Mouse (Mus musculus) midbrain, embryonic 12.5 days (tissue): ENCODE measurements around the gene Rev1. TPM values are rescaled to one million over a fixed set of nuclear protein-coding genes. Genes with fewer than 3 reads are reported as not detected.
"Not testable (repeated sequence)": the region's sequence is repeated elsewhere in the genome, so short reads cannot be mapped to it uniquely, and the experiment has no call there.

Experiments used
- ATAC-seq: fragments of 200-750 bp; cut with Nextera tagmentation; 2 replicates; pipeline ENCODE4 v1.8.0; 2017; ENCODE audit warnings: low read depth, moderate TSS enrichment, moderate library complexity; ENCODE audit not compliant: low FRiP score
- H3K27ac ChIP-seq: fragments of 300-500 bp; sonication (generic); replicated peaks from 2 replicates; pipeline ENCODE4 v1.5.1; 2016; ENCODE audit warnings: mild to moderate bottlenecking
- H3K27me3 ChIP-seq: fragments of 300-500 bp; sonication (generic); 2 replicates; pipeline ENCODE4 v1.6.1; 2016; ENCODE audit warnings: mild to moderate bottlenecking
- H3K36me3 ChIP-seq: fragments of 300-500 bp; sonication (generic); 2 replicates; pipeline ENCODE4 v1.6.1; 2016
- H3K4me1 ChIP-seq: fragments of 300-500 bp; sonication (generic); 2 replicates; pipeline ENCODE4 v1.6.1; 2016
- H3K4me2 ChIP-seq: fragments of 300-500 bp; sonication (generic); replicated peaks from 2 replicates; pipeline ENCODE4 v1.6.1; 2016; ENCODE audit warnings: mild to moderate bottlenecking, moderate library complexity
- H3K4me3 ChIP-seq: fragments of 300-500 bp; sonication (generic); 2 replicates; pipeline ENCODE4 v1.5.1; 2016; ENCODE audit warnings: mild to moderate bottlenecking
- H3K9ac ChIP-seq: fragments of 300-500 bp; sonication (generic); replicated peaks from 2 replicates; pipeline ENCODE4 v1.6.1; 2016; ENCODE audit warnings: mild to moderate bottlenecking, moderate library complexity
- H3K9me3 ChIP-seq: fragments of 300-500 bp; sonication (generic); 2 replicates; pipeline ENCODE4 v1.6.1; 2016; ENCODE audit warnings: mild to moderate bottlenecking
- WGBS: fragments of 180-500 bp; shearing (Covaris S2); methylation state at CpG from one replicate; pipeline ENCODE4 v1.1.7; 2016; 5-methylcytosine and 5-hydroxymethylcytosine counted together
- polyA plus RNA-seq: library from polyadenylated mRNA; unstranded; fragments of >200 nt; fragmentation: Nextera tagmentation; extraction: Ambion mirVana; gene quantifications from 2 replicates; pipeline ENCODE4 v1.2.1, GENCODE M21; 2016

Gene Rev1
- polyA plus RNA-seq, 1 experiment from 2014 or later, result 47.7 TPM

GRCm38 (mm10) chr1:38128919-38129436 lies 623 bp downstream of the Rev1 start:
- H3K4me3 ChIP-seq, result peak overlapping the region; percentile 89
- no peaks in the 10 kb centered on the region for H3K36me3 ChIP-seq
- 0% methylated on average over 22 of the region's 68 CpGs for WGBS
- no peak for ATAC-seq
- peaks cover 18% of the 10 kb centered on the region for H3K4me1 ChIP-seq
- H3K27ac ChIP-seq, result peak overlapping the region; percentile 97
- H3K9ac ChIP-seq, result peak overlapping the region; percentile 90
- no peaks in the 10 kb centered on the region for H3K27me3 ChIP-seq
- H3K9me3 ChIP-seq, result no peaks in the 10 kb centered on the region
- H3K4me2 ChIP-seq, result peak overlapping the region; percentile 81

DNA sequence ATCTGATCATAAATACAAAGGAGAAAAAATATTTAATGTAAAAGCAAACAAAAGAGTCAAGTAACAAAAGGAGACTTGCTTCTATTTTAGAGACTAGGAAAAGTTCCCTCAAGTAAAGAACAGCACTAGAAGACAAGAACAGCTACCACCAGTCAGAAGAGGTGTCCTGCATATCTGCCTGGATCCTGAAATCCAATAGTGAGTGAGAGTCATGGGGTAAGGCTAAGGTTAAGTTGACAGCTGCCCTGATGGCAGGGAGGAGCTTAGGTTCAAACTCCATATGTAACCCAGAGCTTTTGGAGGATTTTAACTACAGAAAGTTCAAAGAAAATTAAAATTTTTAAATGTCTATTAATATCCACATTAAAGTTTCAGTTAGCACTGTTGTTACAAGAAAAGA lies 2.6 kb downstream of the Rev1 start:
- H3K4me2 ChIP-seq, result no peak overlapping the region
- H3K9ac ChIP-seq, result no peak overlapping the region
- no peak overlapping the region for H3K27ac ChIP-seq
- ATAC-seq, result no peak
- H3K36me3 ChIP-seq, result no peaks in the 10 kb centered on the region
- no peak overlapping the region for H3K4me3 ChIP-seq
- H3K27me3 ChIP-seq, result no peaks in the 10 kb centered on the region
- H3K4me1 ChIP-seq, result peaks cover 18% of the 10 kb centered on the region
- H3K9me3 ChIP-seq, result no peaks in the 10 kb centered on the region

DNA sequence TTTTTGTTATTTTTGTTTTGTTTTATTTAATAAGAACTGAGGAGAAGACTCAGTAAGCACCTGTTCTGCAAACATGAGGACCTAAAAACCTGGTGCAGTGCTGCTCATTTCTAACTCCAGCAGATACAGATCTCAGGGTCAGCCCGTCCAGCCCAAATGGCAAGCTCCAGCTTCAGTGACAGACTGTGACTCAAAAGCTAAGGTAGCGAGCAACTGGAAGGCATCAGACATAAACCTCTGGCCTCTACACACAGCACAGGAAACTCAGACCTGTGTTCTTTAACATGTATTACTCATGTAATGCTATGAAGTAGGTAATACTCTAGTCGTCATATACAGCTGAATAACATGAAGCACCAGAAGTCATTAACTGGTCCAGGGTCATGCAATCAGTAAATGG lies 3.2 kb downstream of the Rev1 start:
- no peak overlapping the region for H3K9ac ChIP-seq
- no peak for ATAC-seq
- no peak overlapping the region for H3K4me3 ChIP-seq
- H3K27ac ChIP-seq, result no peak overlapping the region
- H3K36me3 ChIP-seq, result no peaks in the 10 kb centered on the region
- peaks cover 18% of the 10 kb centered on the region for H3K4me1 ChIP-seq
- H3K9me3 ChIP-seq, result no peaks in the 10 kb centered on the region
- no peaks in the 10 kb centered on the region for H3K27me3 ChIP-seq
- WGBS, result 83% methylated on average over 3 of the region's 3 CpGs
- H3K4me2 ChIP-seq, result no peak overlapping the region

- H3K4me1 ChIP-seq, result peaks cover 18% of the 10 kb centered on the region
- H3K9ac ChIP-seq, result no peak overlapping the region
- H3K27me3 ChIP-seq, result no peaks in the 10 kb centered on the region
- no peak overlapping the region for H3K4me3 ChIP-seq
- ATAC-seq, result no peak
- no peaks in the 10 kb centered on the region for H3K36me3 ChIP-seq
- no peak overlapping the region for H3K4me2 ChIP-seq
- no peak overlapping the region for H3K27ac ChIP-seq
- H3K9me3 ChIP-seq, result no peaks in the 10 kb centered on the region
Observed at GRCm38 (mm10) chr1:38124261-38124660, 5.3 kb downstream of the Rev1 start.

DNA sequence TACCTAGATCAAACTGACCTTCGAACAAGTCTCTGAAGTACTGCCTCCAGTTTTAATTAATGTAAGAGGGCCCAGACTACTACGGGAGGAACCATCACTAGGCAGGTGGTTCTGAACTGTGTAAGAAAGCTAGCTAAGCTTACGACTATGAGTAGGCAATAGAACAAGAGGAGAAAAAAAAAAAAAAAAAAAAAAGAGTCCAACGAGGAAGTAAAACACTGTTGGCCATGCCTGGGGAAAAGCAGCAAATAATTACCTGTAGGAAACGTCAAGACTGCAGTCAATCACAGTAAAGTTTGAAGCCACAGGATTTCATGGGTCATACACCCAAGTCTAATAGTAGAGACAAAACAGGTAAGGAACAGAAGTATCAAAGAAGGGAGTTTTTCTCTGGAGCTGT lies 8.7 kb downstream of the Rev1 start:
- Histone ChIP-seq H3K9ac (no peak overlapping the region), H3K9me3 (no peaks in the 10 kb centered on the region), H3K4me3 (no peak overlapping the region), H3K27me3 (no peaks in the 10 kb centered on the region), H3K4me2 (no peak overlapping the region), H3K36me3 (peaks cover 5% of the 10 kb centered on the region; the same call in 1 of the 2 replicates), H3K4me1 (no peaks in the 10 kb centered on the region), H3K27ac (no peak overlapping the region)
- 94% methylated on average over 5 of the region's 5 CpGs for WGBS
- no peak for ATAC-seq

GRCm38 (mm10) chr1:38118624-38119023 lies 11.0 kb downstream of the Rev1 start:
- Histone ChIP-seq H3K4me1 (no peaks in the 10 kb centered on the region), H3K4me3 (no peak overlapping the region), H3K9me3 (no peaks in the 10 kb centered on the region), H3K27ac (no peak overlapping the region), H3K36me3 (peaks cover 5% of the 10 kb centered on the region; the same call in 1 of the 2 replicates), H3K27me3 (no peaks in the 10 kb centered on the region), H3K4me2 (no peak overlapping the region), H3K9ac (no peak overlapping the region)
- no peak for ATAC-seq
- 91% methylated on average over 2 of the region's 2 CpGs for WGBS

DNA sequence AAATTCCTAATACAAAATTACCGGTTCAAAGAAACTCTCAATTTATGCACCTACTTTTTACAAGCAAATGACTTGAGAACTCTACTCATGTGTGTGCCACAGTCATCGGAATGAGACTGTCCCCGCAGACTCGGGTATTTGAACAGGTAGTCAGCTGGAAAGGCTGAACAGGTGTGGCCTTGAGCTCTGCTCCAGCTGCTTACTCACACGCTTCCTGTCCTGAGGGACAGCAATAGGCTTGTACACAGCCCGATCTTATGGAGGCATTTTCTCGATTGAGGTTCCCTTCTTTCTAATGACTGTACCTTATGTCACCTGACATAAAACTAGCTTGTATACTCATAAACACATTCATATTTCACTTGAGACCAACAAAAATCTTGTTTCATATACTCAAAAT lies 19.8 kb downstream of the Rev1 start:
- no peak overlapping the region for H3K4me2 ChIP-seq
- ATAC-seq, result no peak
- H3K27me3 ChIP-seq, result no peaks in the 10 kb centered on the region
- 93% methylated on average over 7 of the region's 7 CpGs for WGBS
- H3K9me3 ChIP-seq, result 0 out of 2 replicates have a peak, but pooled peaks cover 2% of the 10 kb centered on the region
- no peaks in the 10 kb centered on the region for H3K36me3 ChIP-seq
- H3K27ac ChIP-seq, result no peak overlapping the region
- H3K4me3 ChIP-seq, result no peak overlapping the region
- H3K4me1 ChIP-seq, result 0 out of 2 replicates have a peak, but pooled peaks cover 2% of the 10 kb centered on the region
- H3K9ac ChIP-seq, result no peak overlapping the region

GRCm38 (mm10) chr1:38103813-38104212 lies 25.8 kb downstream of the Rev1 start:
- Histone ChIP-seq H3K4me1 (no peaks in the 10 kb centered on the region), H3K27me3 (no peaks in the 10 kb centered on the region), H3K36me3 (no peaks in the 10 kb centered on the region), H3K27ac (no peak overlapping the region), H3K4me3 (no peak overlapping the region), H3K9ac (no peak overlapping the region), H3K4me2 (no peak overlapping the region), H3K9me3 (no peaks in the 10 kb centered on the region)
- 82% methylated on average over 3 of the region's 3 CpGs for WGBS
- ATAC-seq, result no peak

- ATAC-seq, result no peak
- H3K4me1 ChIP-seq, result no peaks in the 10 kb centered on the region
- peaks cover 5% of the 10 kb centered on the region for H3K36me3 ChIP-seq
- WGBS, result 92% methylated on average over 1 of the region's 1 CpGs
- no peak overlapping the region for H3K4me3 ChIP-seq
- H3K9me3 ChIP-seq, result no peaks in the 10 kb centered on the region
- H3K27me3 ChIP-seq, result no peaks in the 10 kb centered on the region
- H3K4me2 ChIP-seq, result no peak overlapping the region
- no peak overlapping the region for H3K27ac ChIP-seq
- no peak overlapping the region for H3K9ac ChIP-seq
Observed at GRCm38 (mm10) chr1:38103214-38103613, 26.4 kb downstream of the Rev1 start.

- Histone ChIP-seq H3K36me3 (peaks cover 40% of the 10 kb centered on the region), H3K9ac (no peak overlapping the region), H3K27me3 (no peaks in the 10 kb centered on the region), H3K4me1 (no peaks in the 10 kb centered on the region), H3K4me2 (no peak overlapping the region), H3K27ac (no peak overlapping the region), H3K9me3 (no peaks in the 10 kb centered on the region), H3K4me3 (no peak overlapping the region)
- ATAC-seq, result no peak
- 79% methylated on average over 8 of the region's 8 CpGs for WGBS
Observed at GRCm38 (mm10) chr1:38081316-38081715, 48.3 kb downstream of the Rev1 start.

DNA sequence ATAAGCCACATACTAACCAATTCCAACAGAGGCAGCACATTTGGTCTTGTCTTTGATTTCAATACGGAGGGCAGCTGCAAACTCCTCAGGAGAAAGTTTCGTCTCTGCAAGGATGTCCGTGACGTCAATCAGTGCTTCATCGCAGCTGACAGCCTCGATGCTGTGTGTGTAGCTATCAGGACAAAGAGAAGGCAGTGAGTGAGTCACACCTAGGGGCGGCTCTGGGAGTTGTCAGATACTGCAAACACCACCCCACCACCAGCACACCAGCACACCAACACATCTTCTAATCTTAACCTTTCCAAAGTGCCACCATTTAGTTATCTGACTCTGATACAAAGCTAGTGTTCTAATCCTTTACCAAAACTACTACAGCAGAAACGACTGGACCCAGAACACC lies 58.3 kb downstream of the Rev1 start:
- Histone ChIP-seq H3K4me3 (no peak overlapping the region), H3K4me1 (no peaks in the 10 kb centered on the region), H3K9ac (no peak overlapping the region), H3K36me3 (peaks cover 54% of the 10 kb centered on the region), H3K27ac (no peak overlapping the region), H3K4me2 (no peak overlapping the region), H3K9me3 (no peaks in the 10 kb centered on the region), H3K27me3 (no peaks in the 10 kb centered on the region)
- ATAC-seq, result no peak
- WGBS, result 86% methylated on average over 8 of the region's 8 CpGs

- Histone ChIP-seq H3K36me3 (peaks cover 62% of the 10 kb centered on the region), H3K27ac (no peak overlapping the region), H3K4me3 (no peak overlapping the region), H3K27me3 (no peaks in the 10 kb centered on the region), H3K4me2 (no peak overlapping the region), H3K9me3 (no peaks in the 10 kb centered on the region), H3K4me1 (no peaks in the 10 kb centered on the region), H3K9ac (no peak overlapping the region)
- WGBS, result 95% methylated on average over 10 of the region's 10 CpGs
- no peak for ATAC-seq
Observed at GRCm38 (mm10) chr1:38067276-38067675, 62.3 kb downstream of the Rev1 start.

GRCm38 (mm10) chr1:38062156-38062555 lies 67.4 kb downstream of the Rev1 start:
- not testable (repeated sequence) for ATAC-seq, H3K9me3 ChIP-seq, H3K4me3 ChIP-seq, H3K4me1 ChIP-seq, H3K4me2 ChIP-seq, H3K9ac ChIP-seq, H3K27me3 ChIP-seq, H3K27ac ChIP-seq
- peaks cover 72% of the 10 kb centered on the region for H3K36me3 ChIP-seq
- WGBS, result 93% methylated on average over 2 of the region's 2 CpGs
